Mouse (Mus musculus) megakaryocyte, embryonic 14.5 days (primary cell): ENCODE measurements around the gene Sectm1a.

Experiments used
- FLI1 ChIP-seq: IDR thresholded peaks from 2 replicates; pipeline ENCODE4 v1.6.1; 2012; ENCODE audit warnings: low read length, inconsistent platforms, mixed read lengths
- GATA1 ChIP-seq: IDR thresholded peaks from 3 replicates; pipeline ENCODE4 v1.6.1; 2012; ENCODE audit warnings: mixed read lengths, low read length, inconsistent platforms, borderline replicate concordance

- TF ChIP-seq GATA1 = no peak
- TF ChIP-seq FLI1 = no peak
These were observed 30.6 kb upstream of the Sectm1a start for GRCm38 (mm10) chr11:121111601-121112000.
